Mouse (Mus musculus) C2C12 (cell line): ENCODE results near the gene Ldah.

Experiments
- CTCF ChIP-seq: IDR thresholded peaks from one replicate; pipeline ENCODE4 v1.5.1; 2011; ENCODE audit not compliant: control insufficient read depth, insufficient read depth, insufficient read length
- FOSL1 ChIP-seq: IDR thresholded peaks from one replicate; pipeline ENCODE4 v1.8.0; 2011; ENCODE audit warnings: mild to moderate bottlenecking, low read length; ENCODE audit not compliant: poor library complexity, insufficient read depth, severe bottlenecking
- MAX ChIP-seq: IDR thresholded peaks from one replicate; pipeline ENCODE4 v1.6.1; 2011; ENCODE audit warnings: mild to moderate bottlenecking, control low read depth

DNA sequence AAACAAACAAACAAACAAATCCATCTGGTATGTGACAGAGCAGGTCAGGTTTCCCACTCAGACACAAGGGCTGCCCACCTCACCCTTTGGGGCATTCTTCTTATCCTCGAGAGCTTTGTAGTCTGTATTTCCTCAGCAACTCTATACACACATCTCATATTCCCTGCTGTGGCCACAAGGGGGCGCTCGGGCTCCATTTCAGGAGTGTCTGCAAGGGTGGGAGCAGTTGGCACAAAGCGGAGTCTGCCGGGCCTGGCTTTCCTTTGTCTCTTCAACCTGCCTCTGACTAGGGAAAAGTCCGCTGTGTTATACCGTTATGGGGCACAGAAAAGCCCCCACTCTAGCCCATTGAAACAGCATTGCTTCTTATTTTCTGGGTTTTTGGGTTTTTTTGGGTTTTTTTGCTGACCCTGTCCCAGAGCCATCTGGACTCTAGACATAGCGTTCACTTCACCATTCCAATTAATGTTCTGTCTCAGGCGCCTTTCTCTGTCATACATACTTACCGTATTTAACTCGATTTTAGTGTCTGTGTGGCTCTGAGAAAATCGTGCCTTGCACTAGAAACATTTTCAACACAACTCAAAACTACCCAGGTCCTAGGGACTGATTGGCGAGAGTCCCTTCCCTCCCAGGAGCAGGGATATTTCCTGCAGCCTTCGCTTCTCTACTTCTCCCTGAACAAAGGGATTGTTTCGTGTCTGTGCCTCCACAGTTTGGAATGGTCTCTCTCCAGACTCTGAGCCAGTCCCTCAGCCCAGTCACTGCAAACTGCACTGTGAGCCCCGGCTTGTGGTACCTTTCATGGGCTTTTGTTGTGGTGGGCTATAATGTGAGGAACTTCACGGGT is 119.1 kb downstream of the Ldah start:
- peak; percentile 72 for TF ChIP-seq CTCF
- TF ChIP-seq FOSL1 = no peak
- no peak for TF ChIP-seq MAX
